Mouse (Mus musculus): ENCODE measurements around the gene Ftl1. TPM values are rescaled to one million over a fixed set of nuclear protein-coding genes. Genes with fewer than 3 reads are reported as not detected.
"Not testable (repeated sequence)": the region's sequence is repeated elsewhere in the genome, so short reads cannot be mapped to it uniquely, and the experiment has no call there.

The Ftl1 gene
- 142 and 164 TPM in 2 replicates for total RNA-seq (2012; rRNA removed)
- 790 and 1,027 TPM in 2 replicates for total RNA-seq (2014; rRNA removed)
- 31.2 and 60.3 TPM in 2 replicates for polyA plus RNA-seq (2012; ENCODE audit: insufficient read length, low read depth)

DNA sequence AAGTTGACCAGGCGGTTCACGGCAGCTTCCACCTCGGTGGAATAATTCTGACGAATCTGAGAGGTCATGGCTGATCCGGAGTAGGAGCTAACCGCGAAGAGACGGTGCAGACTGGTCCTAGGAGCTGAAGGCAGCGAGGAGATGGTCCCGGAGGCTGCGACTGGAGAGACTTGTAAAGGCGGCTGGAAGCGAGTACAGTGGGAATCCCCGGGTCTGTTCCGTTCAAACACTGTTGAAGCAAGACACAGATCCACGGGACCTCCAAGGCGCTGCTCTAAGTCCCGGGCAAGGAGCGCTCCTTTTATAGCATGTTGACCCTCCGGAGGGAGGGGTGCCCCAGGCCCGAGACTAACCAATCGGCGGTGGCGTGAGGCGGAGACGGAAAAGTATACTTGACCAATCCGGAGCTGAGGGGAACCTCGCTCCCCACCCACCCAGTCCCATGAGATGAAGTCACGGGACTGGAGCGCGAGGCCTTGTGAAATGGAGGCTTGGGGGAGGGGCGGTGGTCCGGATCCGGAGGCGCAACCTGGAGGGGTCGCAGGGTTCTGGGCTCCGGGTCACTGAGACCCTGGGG lies at the start of gene Ftl1:
Gene Ftl1 (minus strand): TSS at position 321 of the 577 bp plus-strand sequence.
- peak within 1 kb of the TSS; percentile 93 for H3K4me2 ChIP-seq (ENCODE audit: insufficient read depth, low read depth, poor library complexity, severe bottlenecking)
- TF ChIP-seq POLR2A (IDR thresholded peaks at IDR 0.05; ENCODE audit: low read depth, low read length) (peak; percentile 91), CHD2 (IDR thresholded peaks at IDR 0.05; ENCODE audit: low read length) (peak; percentile 77; the same call in 1 of the 2 replicates), SIN3A (IDR thresholded peaks at IDR 0.05; ENCODE audit: low read length) (peak; percentile 38; the same call in 1 of the 2 replicates), POLR2AphosphoS2 (IDR thresholded peaks at IDR 0.05; ENCODE audit: low read depth, low read length) (peak; percentile 86; the same call in 1 of the 2 replicates), MEF2A (IDR thresholded peaks at IDR 0.05; ENCODE audit: borderline replicate concordance, low read depth, low read length) (0 out of 2 replicates have a peak, but pooled peaks have one; percentile 44), MXI1 (IDR thresholded peaks at IDR 0.05; ENCODE audit: low read depth, low read length) (peak; percentile 55; the same call in 1 of the 2 replicates), TCF12 (IDR thresholded peaks at IDR 0.05; ENCODE audit: low read depth, low read length) (peak; percentile 63), NELFE (IDR thresholded peaks at IDR 0.05; ENCODE audit: low read depth, low read length) (peak; percentile 86), TBP (conservative IDR thresholded peaks at IDR 0.05; ENCODE audit: low read depth, low read length) (peak; percentile 95), HCFC1 (IDR thresholded peaks at IDR 0.05; ENCODE audit: low read depth, low read length) (peak; percentile 42), ELF1 (IDR thresholded peaks at IDR 0.05; ENCODE audit: low read depth, low read length) (peak; percentile 48; the same call in 1 of the 2 replicates), ETS1 (conservative IDR thresholded peaks at IDR 0.05; ENCODE audit: low read depth, low read length) (peak; percentile 35; the same call in 1 of the 2 replicates), BHLHE40 (IDR thresholded peaks at IDR 0.05; ENCODE audit: low read depth, low read length) (peak; percentile 98), USF1 (IDR thresholded peaks at IDR 0.05; ENCODE audit: low read depth, low read length) (peak; percentile 67), MAZ (IDR thresholded peaks at IDR 0.05; ENCODE audit: low read depth, low read length) (peak; percentile 87), ZMIZ1 (IDR thresholded peaks at IDR 0.05; ENCODE audit: low read depth, low read length) (peak; percentile 96), KAT2A (IDR thresholded peaks at IDR 0.05; ENCODE audit: insufficient replicate concordance, low read length) (0 out of 2 replicates have a peak, but pooled peaks have one; percentile 18)
- in situ Hi-C loops (cut with MboI; ENCODE audit: low pct_ligation_motif_present, low pct_unique_long_range_greater_than_20kb, low sequenced_read_pairs): loop anchor here (10.0 kb wide), 1 partner anchor 225 kb away; the partner anchor contains the start of gene Ntn5
- H3K36me3 ChIP-seq (replicated peaks in 1 of 2; ENCODE audit: control insufficient read depth in 1 of 2, insufficient read depth in 1 of 2, low read length in 1 of 2): peaks cover 50 to 72% of the 10 kb centered on the region in 2 experiments
- DNase-seq (ENCODE audit: extremely low read depth): peak; percentile 98
- peak within 1 kb of the TSS; percentile 80 for H3K27ac ChIP-seq (ENCODE audit: insufficient read depth, low read depth)
- H3K4me3 ChIP-seq (replicated peaks in 1 of 3; ENCODE audit: low read depth in 2 of 3, low read length in 2 of 3, poor library complexity in 1 of 3): peak within 1 kb of the TSS; percentile 76 to 96 (median 77)
- peaks cover 16 to 52% of the 10 kb centered on the region in 2 experiments for H3K4me1 ChIP-seq (ENCODE audit: control insufficient read depth in 1 of 2, insufficient read depth in 2 of 2)
- H3K9me3 ChIP-seq (replicated peaks; ENCODE audit: low read length); dilution Hi-C loops (cut with MboI; ENCODE audit: extremely low pct_ligation_motif_present, extremely low pct_unique_long_range_greater_than_20kb, low sequenced_read_pairs); H3K27me3 ChIP-seq (replicated peaks): not testable (repeated sequence)
- H3K79me2 ChIP-seq (replicated peaks; ENCODE audit: control insufficient read depth, extremely low read depth, insufficient read depth, poor library complexity, severe bottlenecking): peaks cover 35% of the 10 kb centered on the region
- H3K9ac ChIP-seq (ENCODE audit: insufficient read depth, low read depth): peak within 1 kb of the TSS; percentile 91

DNA sequence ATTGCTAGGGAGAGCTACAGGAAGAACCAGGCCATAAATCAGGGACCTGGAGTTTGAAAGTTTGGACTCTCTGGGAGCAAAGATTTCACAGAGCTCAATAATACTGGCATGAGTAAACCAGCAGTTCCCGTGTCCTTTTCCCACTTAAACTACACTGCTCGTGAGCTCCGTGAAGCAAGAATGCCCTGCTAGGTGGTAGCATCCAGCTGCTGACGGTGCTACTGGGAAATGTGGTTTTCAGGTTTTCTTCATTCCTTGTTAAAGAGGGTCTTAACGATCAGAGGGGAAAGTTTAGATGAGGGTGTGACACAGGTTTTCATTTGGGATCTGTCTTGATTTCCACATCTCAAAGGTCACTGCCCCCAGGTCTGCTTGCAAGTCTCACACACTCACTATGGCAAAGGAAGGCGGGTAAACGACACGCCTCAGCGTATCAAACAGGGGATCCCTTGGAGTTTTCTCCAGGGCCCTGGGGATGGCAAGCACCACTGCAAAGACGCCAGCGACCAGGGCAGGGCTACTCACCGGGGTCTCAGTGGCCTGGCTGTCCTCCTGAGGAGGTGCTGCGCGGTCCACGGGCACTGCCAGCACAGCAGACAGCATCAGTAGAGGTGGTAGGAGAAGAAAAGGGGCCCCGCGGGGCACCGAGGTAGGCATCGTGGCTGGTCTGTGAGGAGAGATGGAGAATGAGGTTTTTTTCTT lies 49.6 kb upstream of the Ftl1 start:
- TF ChIP-seq ZMIZ1 (IDR thresholded peaks at IDR 0.05; ENCODE audit: low read depth, low read length): no peak
- TF ChIP-seq GABPA (IDR thresholded peaks at IDR 0.05; ENCODE audit: insufficient replicate concordance, low read depth, low read length): no peak
- no peak for TF ChIP-seq JUN (IDR thresholded peaks at IDR 0.05; ENCODE audit: insufficient read depth, low read depth, low read length)
- TF ChIP-seq CTCF (conservative IDR thresholded peaks at IDR 0.05 in 1 of 2, IDR thresholded peaks at IDR 0.05 in 1 of 2; ENCODE audit: low read depth in 2 of 2, low read length in 2 of 2): no peak
- no peak for TF ChIP-seq ELF1 (IDR thresholded peaks at IDR 0.05; ENCODE audit: low read depth, low read length)
- no peak for TF ChIP-seq USF1 (IDR thresholded peaks at IDR 0.05; ENCODE audit: low read depth, low read length)
- no peak for TF ChIP-seq MEF2A (IDR thresholded peaks at IDR 0.05; ENCODE audit: borderline replicate concordance, low read depth, low read length)
- Histone ChIP-seq H3K4me3 (replicated peaks in 1 of 3; ENCODE audit: low read depth in 2 of 3, low read length in 2 of 3, poor library complexity in 1 of 3) (peak overlapping the region; percentile 82 to 88 (median 87)), H3K4me1 (ENCODE audit: control insufficient read depth in 1 of 2, insufficient read depth in 2 of 2) (peaks cover 2 to 16% of the 10 kb centered on the region in 2 experiments; a peak in 3 of 4 replicates), H3K36me3 (replicated peaks in 1 of 2; ENCODE audit: control insufficient read depth in 1 of 2, insufficient read depth in 1 of 2, low read length in 1 of 2) (peaks cover 7 to 36% of the 10 kb centered on the region in 2 experiments), H3K4me2 (ENCODE audit: insufficient read depth, low read depth, poor library complexity, severe bottlenecking) (peak overlapping the region; percentile 68), H3K27me3 (replicated peaks) (no peaks in the 10 kb centered on the region), H3K9ac (ENCODE audit: insufficient read depth, low read depth) (peak overlapping the region; percentile 80), H3K9me3 (replicated peaks; ENCODE audit: low read length) (no peaks in the 10 kb centered on the region), H3K27ac (ENCODE audit: insufficient read depth, low read depth) (no peak overlapping the region), H3K79me2 (replicated peaks; ENCODE audit: control insufficient read depth, extremely low read depth, insufficient read depth, poor library complexity, severe bottlenecking) (no peaks in the 10 kb centered on the region)
- no peak for DNase-seq (ENCODE audit: extremely low read depth)
- in situ Hi-C loops (cut with MboI; ENCODE audit: low pct_ligation_motif_present, low pct_unique_long_range_greater_than_20kb, low sequenced_read_pairs) (no loop called here), dilution Hi-C loops (cut with MboI; ENCODE audit: extremely low pct_ligation_motif_present, extremely low pct_unique_long_range_greater_than_20kb, low sequenced_read_pairs) (no loop called here)

All from CH12.LX (cell line).